Mouse (Mus musculus): ENCODE data around the gene Sf3a1.

- TF ChIP-seq CTCF (IDR thresholded peaks at IDR 0.05; ENCODE audit: borderline replicate concordance, insufficient read depth, low read depth, low read length) (no peak), POLR2A (IDR thresholded peaks at IDR 0.05; ENCODE audit: borderline replicate concordance, insufficient read depth, low read length) (no peak)
Observed at GRCm38 (mm10) chr11:4231435-4231834, 71.3 kb downstream of the Sf3a1 start.

Measured in cerebellum, adult 2 months (tissue).